Mouse (Mus musculus) spleen, postnatal 0 days (tissue): ENCODE results near the gene Tada3. TPM values are rescaled to one million over a fixed set of nuclear protein-coding genes. Genes with fewer than 3 reads are reported as not detected.

Source experiments
- polyA plus RNA-seq: library from polyadenylated mRNA; unstranded; fragments of >200 nt; fragmentation: Nextera tagmentation; extraction: Ambion mirVana; gene quantifications from 2 replicates; pipeline ENCODE4 v1.2.1, GENCODE M21; 2015

Tada3 gene
- 22.3 and 24.9 TPM in 2 replicates for polyA plus RNA-seq

GRCm38 (mm10) chr6:113377496-113378385, at the start of gene Tada3, which contains the start of gene Arpc4:
Gene Tada3 (minus strand): TSS chr6:113377883.
Gene Arpc4 (plus strand): TSS chr6:113378115.

GRCm38 (mm10) chr6:113419199-113419587, 41.5 kb upstream of the Tada3 start, which contains the start of gene Rpusd3:
Gene Rpusd3 (minus strand): TSS chr6:113419340.

GRCm38 (mm10) chr6:113388960-113389359, 11.3 kb upstream of the Tada3 start, which contains the start of gene Ttll3:
Gene Ttll3 (plus strand): TSS chr6:113389260.

GRCm38 (mm10) chr6:113343177-113344092, 34.2 kb downstream of the Tada3 start, which contains the start of gene Camk1:
Gene Camk1 (minus strand): TSS chr6:113343984.

GRCm38 (mm10) chr6:113326533-113327315, 51.0 kb downstream of the Tada3 start, which contains the start of gene Ogg1:
Gene Ogg1 (plus strand): TSS chr6:113326972.

Other genes with a start within 250 kb of the Tada3 start
- 0.25 and 0.49 TPM in 2 replicates for gene Lhfpl4, start 182.5 kb downstream of the Tada3 start, polyA plus RNA-seq
- 15.5 and 19.6 TPM in 2 replicates for gene Mtmr14, start 140.0 kb downstream of the Tada3 start, polyA plus RNA-seq
- 0.06 TPM in 1 of 2 replicates, not detected in the other for gene Cpne9, start 95.6 kb downstream of the Tada3 start, polyA plus RNA-seq
- gene Brpf1, start 70.7 kb downstream of the Tada3 start, polyA plus RNA-seq, result 9.4 and 10.9 TPM in 2 replicates
- 8.0 and 9.3 TPM in 2 replicates for gene Ogg1, start 50.9 kb downstream of the Tada3 start, polyA plus RNA-seq
- gene Camk1, start 33.9 kb downstream of the Tada3 start, polyA plus RNA-seq, result 32.5 and 44.0 TPM in 2 replicates
- gene Arpc4, start 232 bp upstream of the Tada3 start, polyA plus RNA-seq, result 304 and 358 TPM in 2 replicates
- 2.3 and 3.7 TPM in 2 replicates for gene Ttll3, start 11.4 kb upstream of the Tada3 start, polyA plus RNA-seq
- 11.3 and 11.5 TPM in 2 replicates for gene Rpusd3, start 41.5 kb upstream of the Tada3 start, polyA plus RNA-seq
- not detected in 2 replicates for gene Cidec, start 57.9 kb upstream of the Tada3 start, polyA plus RNA-seq
- gene Jagn1, start 64.7 kb upstream of the Tada3 start, polyA plus RNA-seq, result 38.3 and 39.6 TPM in 2 replicates
- gene Il17re, start 80.6 kb upstream of the Tada3 start, polyA plus RNA-seq, result 1.2 and 1.5 TPM in 2 replicates
- gene Il17rc, start 93.5 kb upstream of the Tada3 start, polyA plus RNA-seq, result 4.9 and 6.2 TPM in 2 replicates
- 4.4 and 7.4 TPM in 2 replicates for gene Creld1, start 105.4 kb upstream of the Tada3 start, polyA plus RNA-seq
- gene Prrt3, start 124.0 kb upstream of the Tada3 start, polyA plus RNA-seq, result 0.05 and 0.11 TPM in 2 replicates
- 53.2 and 56.0 TPM in 2 replicates for gene Emc3, start 153.8 kb upstream of the Tada3 start, polyA plus RNA-seq
- gene Fancd2, start 153.8 kb upstream of the Tada3 start, polyA plus RNA-seq, result 11.9 and 15.6 TPM in 2 replicates
- 0.37 TPM in 1 of 2 replicates, not detected in the other for gene Fancd2os, start 222.8 kb upstream of the Tada3 start, polyA plus RNA-seq
- 138 and 155 TPM in 2 replicates for gene Brk1, start 226.9 kb upstream of the Tada3 start, polyA plus RNA-seq
- 16.0 and 19.0 TPM in 2 replicates for gene Vhl, start 246.1 kb upstream of the Tada3 start, polyA plus RNA-seq